In genomic region chr9:70208751-70209150, GRCm38 (mm10) we compare ENCODE assay signal across 8 mouse cellular contexts. TPM values are rescaled to one million over a fixed set of nuclear protein-coding genes. Genes with fewer than 3 reads are reported as not detected.
A peak's percentile ranks its signal among the peaks of the same experiment; 100 is the strongest.
DNase-seq lines count a peak whose midpoint lies in the region; ATAC-seq and TF ChIP-seq lines count a peak whose summit lies in the region.

No protein-coding gene starts in this region.

- WGBS in hindbrain, embryonic 11.5 days, result 15% methylated on average over 12 of the region's 12 CpGs
- WGBS in liver, embryonic 15.5 days (ENCODE audit: insufficient replicate concordance), result 13% methylated on average over 12 of the region's 12 CpGs
- 7% methylated on average over 12 of the region's 12 CpGs for WGBS in stomach, postnatal 0 days
- WGBS in cerebellum, adult 2 months, result 8% methylated on average over 12 of the region's 12 CpGs

- peak overlapping the region; percentile 89 for H3K4me3 ChIP-seq in ES-Bruce4 (ENCODE audit: low read depth, low read length)
- H3K4me3 ChIP-seq in hindbrain, embryonic 11.5 days (ENCODE audit: low read depth, low read length), result peak overlapping the region; percentile 69
- H3K4me3 ChIP-seq in liver, embryonic 15.5 days (replicated peaks), result peak overlapping the region; percentile 57
- peak overlapping the region; percentile 80 for H3K4me3 ChIP-seq in stomach, postnatal 0 days (ENCODE audit: low read depth, low read length)
- H3K4me3 ChIP-seq in cerebellum, adult 2 months (replicated peaks; ENCODE audit: insufficient read depth, low read depth, low read length), result no peak overlapping the region

- no peak overlapping the region for H3K27ac ChIP-seq in ES-Bruce4 (ENCODE audit: insufficient read depth, low read length)
- H3K27ac ChIP-seq in hindbrain, embryonic 11.5 days (ENCODE audit: low read depth, low read length), result no peak overlapping the region
- no peak overlapping the region for H3K27ac ChIP-seq in liver, embryonic 15.5 days (replicated peaks)
- H3K27ac ChIP-seq in stomach, postnatal 0 days (replicated peaks), result peak overlapping the region; percentile 96
- no peak overlapping the region for H3K27ac ChIP-seq in cerebellum, adult 2 months (ENCODE audit: insufficient read depth, low read length)

- TF ChIP-seq POLR2A in ES-Bruce4 (IDR thresholded peaks at IDR 0.05; ENCODE audit: insufficient read depth, low read length), result no peak
- no peak for TF ChIP-seq POLR2A in cerebellum, adult 2 months (IDR thresholded peaks at IDR 0.05; ENCODE audit: borderline replicate concordance, insufficient read depth, low read length)

- peak overlapping the region; percentile 59 for H3K9ac ChIP-seq in ES-Bruce4 (ENCODE audit: low read depth, poor library complexity, severe bottlenecking)
- peak overlapping the region; percentile 23; the same call in 1 of the 2 replicates for H3K9ac ChIP-seq in hindbrain, embryonic 11.5 days (ENCODE audit: low read depth, low read length)
- no peak overlapping the region for H3K9ac ChIP-seq in liver, embryonic 15.5 days
- peak overlapping the region; percentile 81 for H3K9ac ChIP-seq in stomach, postnatal 0 days (ENCODE audit: low read length)

- peaks cover 4% of the 10 kb centered on the region for H3K4me1 ChIP-seq in ES-Bruce4 (ENCODE audit: control insufficient read depth, insufficient read depth, low read length)
- no peaks in the 10 kb centered on the region for H3K4me1 ChIP-seq in hindbrain, embryonic 11.5 days (replicated peaks; ENCODE audit: control insufficient read depth, insufficient read depth, low read length)
- H3K4me1 ChIP-seq in liver, embryonic 15.5 days (replicated peaks), result no peaks in the 10 kb centered on the region
- H3K4me1 ChIP-seq in stomach, postnatal 0 days (replicated peaks; ENCODE audit: control insufficient read depth, insufficient read depth), result peaks cover 5% of the 10 kb centered on the region; the same call in 1 of the 2 replicates
- H3K4me1 ChIP-seq in cerebellum, adult 2 months (ENCODE audit: control insufficient read depth, insufficient read depth, low read length), result 0 out of 2 replicates have a peak, but pooled peaks cover 2% of the 10 kb centered on the region

- peak; percentile 18 for DNase-seq in embryo, embryonic 10 days (ENCODE audit: low spot score)
- no peak for DNase-seq in embryo, embryonic 9.5 days (ENCODE audit: extremely low spot score)
- peak; percentile 31 for DNase-seq in hindbrain, embryonic 11.5 days (ENCODE audit: low spot score)
- DNase-seq in stomach, postnatal 0 days (ENCODE audit: low spot score), result peak; percentile 28
- DNase-seq in cerebellum, adult 2 months, result no peak
- no peak for DNase-seq in ovary, postnatal 10 days (ENCODE audit: low spot score)

- H3K4me2 ChIP-seq in hindbrain, embryonic 11.5 days (replicated peaks; ENCODE audit: low read depth, low read length), result peak overlapping the region; percentile 100
- H3K4me2 ChIP-seq in liver, embryonic 15.5 days, result peak overlapping the region; percentile 62
- H3K4me2 ChIP-seq in stomach, postnatal 0 days (replicated peaks; ENCODE audit: low read depth), result peak overlapping the region; percentile 83

- TF ChIP-seq EP300 in ES-Bruce4 (IDR thresholded peaks at IDR 0.05; ENCODE audit: insufficient read depth, low read depth, low read length), result no peak
- no peak for TF ChIP-seq EP300 in stomach, postnatal 0 days (optimal IDR thresholded peaks at IDR 0.05)

- ATAC-seq in hindbrain, embryonic 11.5 days (ENCODE audit: low FRiP score), result no peak
- no peak for ATAC-seq in liver, embryonic 15.5 days (ENCODE audit: insufficient read depth)
- no peak for ATAC-seq in stomach, postnatal 0 days (ENCODE audit: low FRiP score, low TSS enrichment)

- no peak for TF ChIP-seq CTCF in ES-Bruce4 (IDR thresholded peaks at IDR 0.05; ENCODE audit: low read depth, low read length)
- no peak for TF ChIP-seq CTCF in stomach, postnatal 0 days (IDR thresholded peaks at IDR 0.05; ENCODE audit: low read depth)
- TF ChIP-seq CTCF in cerebellum, adult 2 months (IDR thresholded peaks at IDR 0.05; ENCODE audit: borderline replicate concordance, insufficient read depth, low read depth, low read length), result no peak

- H3K9me3 ChIP-seq in ES-Bruce4 (replicated peaks; ENCODE audit: control insufficient read depth, insufficient read depth, low read length, poor library complexity, severe bottlenecking), result no peaks in the 10 kb centered on the region
- no peaks in the 10 kb centered on the region for H3K9me3 ChIP-seq in hindbrain, embryonic 11.5 days (ENCODE audit: control insufficient read depth, low read length)
- no peaks in the 10 kb centered on the region for H3K9me3 ChIP-seq in liver, embryonic 15.5 days (replicated peaks)
- H3K9me3 ChIP-seq in stomach, postnatal 0 days (ENCODE audit: control insufficient read depth, low read length), result no peaks in the 10 kb centered on the region

- H3K27me3 ChIP-seq in ES-Bruce4 (ENCODE audit: control insufficient read depth, insufficient read depth, low read length, poor library complexity, severe bottlenecking), result no peaks in the 10 kb centered on the region
- H3K27me3 ChIP-seq in hindbrain, embryonic 11.5 days (ENCODE audit: control insufficient read depth, insufficient read depth, low read length), result no peaks in the 10 kb centered on the region
- H3K27me3 ChIP-seq in liver, embryonic 15.5 days, result peaks cover 51% of the 10 kb centered on the region
- H3K27me3 ChIP-seq in stomach, postnatal 0 days (ENCODE audit: control insufficient read depth, insufficient read depth, low read length), result no peaks in the 10 kb centered on the region
- H3K27me3 ChIP-seq in cerebellum, adult 2 months (ENCODE audit: control insufficient read depth, insufficient read depth, low read length), result no peaks in the 10 kb centered on the region; the same call in 1 of the 2 replicates

- H3K36me3 ChIP-seq in ES-Bruce4 (ENCODE audit: control insufficient read depth, insufficient read depth, low read length, poor library complexity, severe bottlenecking), result no peaks in the 10 kb centered on the region
- H3K36me3 ChIP-seq in hindbrain, embryonic 11.5 days (ENCODE audit: control insufficient read depth, insufficient read depth, low read length), result no peaks in the 10 kb centered on the region
- no peaks in the 10 kb centered on the region for H3K36me3 ChIP-seq in liver, embryonic 15.5 days (replicated peaks)
- no peaks in the 10 kb centered on the region for H3K36me3 ChIP-seq in stomach, postnatal 0 days (ENCODE audit: control insufficient read depth, insufficient read depth, low read length)

RNA-seq across cellular contexts. Expression of gene Myo1e, which starts 1.6 kb away (rescaled TPM):
- polyA plus RNA-seq in ES-Bruce4 (2011; ENCODE audit: insufficient read depth, insufficient read length, low read depth, missing spikeins), result 51.6 and 54.2 TPM in 2 replicates
- polyA plus RNA-seq in hindbrain, embryonic 11.5 days (2014; fragmentation: Nextera tagmentation; extraction: Ambion mirVana), result 10.0 and 10.8 TPM in 2 replicates
- 3.5 and 4.2 TPM in 2 replicates for polyA plus RNA-seq in liver, embryonic 15.5 days (2015; fragmentation: Nextera tagmentation; extraction: Ambion mirVana)
- 15.3 and 15.7 TPM in 2 replicates for polyA plus RNA-seq in stomach, postnatal 0 days (2015; fragmentation: Nextera tagmentation; extraction: Ambion mirVana)
- polyA plus RNA-seq in cerebellum, adult 2 months (2012; rRNA removed), result 7.6 and 8.1 TPM in 2 replicates

Comparison
In these comparisons a context has a peak if more than half of its experiments do, and no peak if none do; other contexts are left out.
1. DNase-seq: peak in embryo, embryonic 10 days (single experiment), hindbrain, embryonic 11.5 days (single experiment) and stomach, postnatal 0 days (single experiment); none in embryo, embryonic 9.5 days (single experiment), cerebellum, adult 2 months (0 of 2) and ovary, postnatal 10 days (single experiment).
2. Peak in every context shown above with its lines, with median percentiles within 50 percentile points of each other: H3K4me2 ChIP-seq.